Mouse (Mus musculus): ENCODE data around the gene Edaradd.

Gene Edaradd

DNA sequence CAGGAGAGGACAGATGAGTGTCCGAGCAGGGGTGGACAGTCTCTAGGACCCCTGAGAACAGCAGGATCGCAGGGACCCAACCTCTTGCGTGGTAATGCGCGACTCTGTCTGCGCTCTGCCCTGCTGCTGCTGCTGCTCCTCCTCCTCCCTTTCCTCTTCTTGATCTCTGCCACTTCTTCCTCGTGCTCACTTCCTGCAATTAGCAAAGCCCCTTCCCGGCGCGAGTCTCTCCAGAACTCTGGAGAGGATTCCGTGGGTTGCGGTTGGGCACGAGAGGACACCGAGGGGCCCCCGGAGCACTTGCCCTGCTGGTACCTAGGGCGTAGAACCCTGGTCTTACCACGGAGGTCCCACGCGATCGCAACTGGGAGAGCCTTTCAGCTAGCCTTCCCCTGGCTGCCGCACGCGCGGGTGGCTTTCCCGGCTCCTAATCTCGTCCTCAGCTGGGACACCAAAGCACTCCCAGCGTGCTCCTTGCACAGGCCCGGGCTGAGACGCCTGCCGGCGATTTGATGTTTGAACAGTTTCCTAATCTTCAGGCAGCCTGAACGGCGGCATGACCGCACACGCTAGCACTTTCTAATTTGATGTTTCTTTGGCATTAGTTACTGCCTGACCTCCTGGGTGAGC, at the start of gene Edaradd:
TSS of gene Edaradd (minus strand) at position 484 of the 630 bp plus-strand sequence.
- DNase-seq (ENCODE audit: low spot score), result peak; percentile 80

DNA sequence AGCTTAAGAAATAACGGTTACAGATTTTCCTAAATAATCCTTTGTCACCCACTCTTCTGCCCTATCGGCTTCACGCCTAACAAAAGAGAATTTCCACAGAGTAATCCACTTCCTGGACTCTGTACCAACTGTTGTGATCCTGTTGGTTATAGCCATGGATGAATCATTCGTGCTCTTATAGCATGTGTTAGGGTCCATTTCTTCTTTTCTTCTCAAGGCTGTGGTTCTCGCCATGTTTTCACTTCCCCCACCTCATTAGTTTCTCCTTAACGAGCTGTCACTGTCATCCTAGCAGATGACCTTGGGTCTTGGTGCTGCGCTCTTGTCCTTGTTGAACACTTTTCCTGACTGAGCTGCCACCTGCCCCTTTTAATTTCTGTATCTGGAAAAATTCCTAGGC, 49.5 kb upstream of the Edaradd start:
- DNase-seq (ENCODE audit: low spot score), result no peak

DNA sequence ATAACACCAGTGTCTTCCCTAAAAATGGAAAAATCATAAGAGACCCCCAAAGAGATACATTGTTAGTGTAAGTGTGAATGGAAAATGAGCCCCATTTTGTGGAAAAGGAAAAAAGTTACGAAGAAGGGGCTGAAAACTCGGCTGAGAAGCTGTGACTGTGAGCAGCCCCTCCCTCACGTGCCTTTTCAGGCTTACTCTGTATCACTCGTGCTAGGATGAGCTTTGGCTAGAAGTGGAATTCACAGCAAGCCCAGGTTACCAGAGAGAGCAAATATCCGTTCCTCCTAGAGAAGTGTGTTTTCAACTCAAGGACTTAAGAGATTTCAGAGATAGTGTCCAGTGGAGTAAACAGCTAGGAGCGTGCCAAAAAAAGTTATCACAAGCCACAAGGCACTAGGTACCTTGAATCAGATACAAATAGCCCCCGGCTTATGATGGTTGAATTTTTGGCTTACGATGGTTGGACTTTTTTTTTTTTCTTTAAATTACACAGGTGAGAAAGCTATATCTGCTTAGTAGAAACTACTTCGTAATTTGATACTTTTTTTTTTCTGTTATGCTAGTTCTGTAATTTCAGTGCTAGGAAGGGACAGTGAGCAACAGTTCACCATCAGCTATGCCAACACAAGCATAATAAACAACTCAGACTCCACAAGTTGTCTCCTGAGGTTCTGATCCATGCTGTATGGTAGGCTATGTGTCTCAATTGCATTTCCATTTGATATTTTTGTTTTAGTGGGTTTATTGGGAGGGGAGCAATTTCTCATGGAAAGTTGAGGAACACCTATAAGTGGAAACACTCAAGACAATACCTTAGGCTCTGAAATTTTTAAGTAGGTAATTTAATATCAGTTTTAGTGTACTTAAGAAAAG, 48.6 kb upstream of the Edaradd start:
- no peak for DNase-seq (ENCODE audit: low spot score)

DNA sequence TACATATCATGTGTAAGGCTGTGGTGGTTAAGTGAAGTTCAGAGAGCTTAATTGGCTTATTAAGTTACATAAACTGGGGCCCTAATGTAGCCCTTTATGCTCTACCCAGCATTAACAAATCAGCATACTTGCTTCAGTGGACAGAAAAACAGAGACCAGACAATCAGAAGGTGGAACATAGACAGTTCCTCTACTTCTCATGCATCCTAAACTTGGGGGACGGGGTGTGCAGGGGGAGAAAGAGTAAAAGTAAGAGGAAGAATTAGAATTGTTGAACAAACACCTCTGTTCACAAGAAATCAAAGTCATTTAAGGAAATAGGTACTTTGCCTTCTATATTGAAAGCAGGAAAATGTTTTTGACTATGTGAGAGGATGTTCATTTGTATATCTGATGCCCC, 47.7 kb upstream of the Edaradd start:
- DNase-seq (ENCODE audit: low spot score), result no peak

DNA sequence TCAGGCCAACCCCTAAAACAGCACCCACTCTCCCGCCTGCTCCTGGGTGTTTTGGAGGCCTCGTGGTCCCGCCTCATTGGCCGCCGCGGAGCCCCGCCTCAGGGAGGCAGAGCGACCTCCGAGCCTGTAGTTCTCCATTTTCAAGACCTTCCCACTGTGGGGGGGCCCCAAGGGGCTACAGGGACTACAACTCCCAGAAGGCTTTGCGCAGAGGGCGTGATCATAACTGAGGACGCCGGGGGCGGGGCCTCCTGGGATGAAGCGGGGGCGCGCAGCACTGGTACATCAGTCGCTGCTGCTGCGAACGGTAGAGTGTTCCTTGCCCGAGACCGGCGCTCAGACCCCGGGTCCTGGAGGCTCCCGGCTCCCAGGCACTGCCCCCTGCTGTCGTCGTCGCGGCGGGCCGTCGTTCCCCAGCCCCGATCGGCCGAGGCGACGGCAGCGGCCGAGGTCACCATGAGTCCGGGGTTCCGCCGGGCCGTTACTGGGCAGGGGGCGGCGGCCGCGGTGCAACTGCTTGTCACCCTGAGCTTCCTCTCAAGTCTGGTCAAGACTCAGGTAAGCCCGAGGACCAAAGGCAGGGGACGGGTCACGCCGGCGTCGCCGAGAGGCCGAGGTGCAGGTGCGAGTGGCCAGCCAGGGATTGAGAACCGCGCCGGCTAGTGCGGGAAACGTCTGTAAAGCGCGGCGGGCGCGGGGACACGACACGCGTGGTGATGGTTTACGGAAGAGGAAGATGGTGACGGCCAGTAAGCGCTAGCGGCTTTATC, 45.6 kb upstream of the Edaradd start, which contains the start of gene Ero1lb:
TSS of gene Ero1lb (plus strand) at position 254 of the 770 bp plus-strand sequence.
- peak; percentile 100 for DNase-seq (ENCODE audit: low spot score)

DNA sequence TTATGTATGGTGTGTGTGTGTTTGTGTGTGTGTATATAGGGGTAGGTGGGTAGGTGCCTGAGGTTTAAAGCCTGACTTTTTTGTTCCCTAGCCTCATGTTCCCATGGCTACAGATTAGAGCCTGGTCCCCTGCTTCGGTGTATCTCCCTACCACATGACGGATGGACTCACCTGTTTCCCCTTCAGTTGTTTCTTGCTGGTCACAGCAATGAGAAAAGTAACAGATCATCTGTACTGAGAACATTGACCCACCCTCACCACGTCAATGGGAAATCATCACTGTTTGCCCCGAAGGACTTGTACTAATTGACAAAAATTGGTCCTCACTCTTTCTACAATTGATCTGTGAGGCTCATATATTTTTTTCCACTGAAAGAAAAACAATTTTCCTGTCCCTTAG, 42.0 kb upstream of the Edaradd start:
- no peak for DNase-seq (ENCODE audit: low spot score)

DNA sequence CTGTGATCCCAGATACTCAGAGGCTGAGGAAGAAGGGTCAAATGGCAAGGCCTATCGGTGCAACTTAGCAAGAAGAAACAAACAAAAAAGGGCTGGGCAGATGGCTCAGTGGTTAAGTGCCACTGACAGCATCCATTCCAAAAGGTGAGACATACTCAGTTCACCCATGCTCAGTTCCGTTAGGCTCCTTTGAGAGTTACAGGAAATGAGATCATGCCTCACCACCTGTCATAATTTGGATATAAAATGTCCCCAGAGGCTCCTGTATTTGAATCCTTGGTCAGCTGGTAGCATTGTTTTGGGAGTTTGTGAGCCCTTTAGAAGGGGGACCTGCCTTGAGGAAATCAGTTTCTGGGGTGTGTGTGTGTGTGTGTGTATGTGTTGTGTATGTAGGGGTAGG, 41.5 kb upstream of the Edaradd start:
- DNase-seq (ENCODE audit: low spot score), result no peak

DNA sequence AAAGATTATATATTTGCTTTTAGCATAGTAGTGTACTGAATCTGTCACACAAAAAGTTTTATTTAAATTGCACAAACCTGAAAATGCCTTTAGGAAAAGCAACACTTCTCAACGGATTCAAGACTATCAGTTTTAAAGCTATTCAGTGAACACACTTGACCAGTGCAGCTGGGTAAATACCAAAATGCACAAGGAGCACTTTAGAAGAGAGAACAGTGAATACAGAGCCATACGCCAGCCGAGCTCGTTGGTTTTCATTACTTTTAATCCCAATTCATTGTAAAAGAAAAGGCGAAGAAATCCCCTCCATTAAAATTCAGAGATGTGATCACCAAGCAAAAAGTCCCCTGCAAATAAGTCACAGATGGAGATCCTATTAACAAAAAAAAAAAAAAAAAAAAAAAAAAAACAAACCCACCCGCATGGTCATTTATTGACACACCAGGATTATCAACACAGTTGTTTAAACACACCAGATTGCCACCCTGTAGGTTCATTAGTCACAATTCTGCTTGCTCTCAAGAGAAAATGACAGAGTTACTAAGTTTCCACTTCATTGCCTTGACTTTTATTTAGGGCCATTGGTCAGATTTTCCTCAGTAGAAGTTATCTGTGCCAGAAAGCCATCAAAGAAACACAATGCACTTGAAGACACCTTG, 39.4 kb upstream of the Edaradd start:
- DNase-seq (ENCODE audit: low spot score), result no peak

DNA sequence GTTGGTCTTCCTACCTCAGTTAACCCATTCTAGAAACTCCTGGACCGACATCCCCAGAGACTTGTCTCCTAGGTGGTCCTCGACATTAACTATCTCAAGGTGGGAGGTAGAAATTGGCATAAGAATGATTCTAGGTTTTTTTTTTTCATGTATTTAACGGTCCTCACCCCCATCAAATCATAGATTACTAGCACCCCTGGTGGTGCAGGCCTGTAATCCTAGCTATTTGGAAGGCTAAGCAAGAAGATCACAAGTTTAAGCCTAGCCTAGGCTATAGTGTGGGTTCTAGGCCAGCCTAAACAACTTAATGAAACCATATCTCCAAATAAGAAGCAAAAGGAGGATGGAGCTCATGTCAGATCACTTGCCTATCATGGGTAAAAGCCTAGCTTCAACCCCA, 38.8 kb upstream of the Edaradd start:
- no peak for DNase-seq (ENCODE audit: low spot score)

DNA sequence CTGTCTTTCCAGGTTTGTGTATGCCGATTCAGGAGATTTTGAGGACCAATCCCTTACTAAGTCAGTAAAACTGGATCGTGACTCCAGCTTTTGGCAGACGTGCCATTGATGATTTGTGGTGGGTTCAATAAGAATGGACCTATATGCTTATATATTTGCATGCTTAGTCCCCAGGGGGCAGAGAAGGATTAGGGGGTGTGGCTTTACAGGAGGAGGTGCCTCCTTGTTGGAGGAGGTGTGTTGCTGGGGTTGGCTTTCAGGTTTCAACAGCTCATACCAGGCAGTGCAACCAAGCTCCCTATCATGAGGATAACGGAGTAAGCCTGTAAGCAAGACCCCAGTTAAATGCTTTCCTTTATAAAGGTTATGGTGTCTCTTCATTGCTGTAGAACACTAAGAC, 34.0 kb upstream of the Edaradd start:
- no peak for DNase-seq (ENCODE audit: low spot score)

DNA sequence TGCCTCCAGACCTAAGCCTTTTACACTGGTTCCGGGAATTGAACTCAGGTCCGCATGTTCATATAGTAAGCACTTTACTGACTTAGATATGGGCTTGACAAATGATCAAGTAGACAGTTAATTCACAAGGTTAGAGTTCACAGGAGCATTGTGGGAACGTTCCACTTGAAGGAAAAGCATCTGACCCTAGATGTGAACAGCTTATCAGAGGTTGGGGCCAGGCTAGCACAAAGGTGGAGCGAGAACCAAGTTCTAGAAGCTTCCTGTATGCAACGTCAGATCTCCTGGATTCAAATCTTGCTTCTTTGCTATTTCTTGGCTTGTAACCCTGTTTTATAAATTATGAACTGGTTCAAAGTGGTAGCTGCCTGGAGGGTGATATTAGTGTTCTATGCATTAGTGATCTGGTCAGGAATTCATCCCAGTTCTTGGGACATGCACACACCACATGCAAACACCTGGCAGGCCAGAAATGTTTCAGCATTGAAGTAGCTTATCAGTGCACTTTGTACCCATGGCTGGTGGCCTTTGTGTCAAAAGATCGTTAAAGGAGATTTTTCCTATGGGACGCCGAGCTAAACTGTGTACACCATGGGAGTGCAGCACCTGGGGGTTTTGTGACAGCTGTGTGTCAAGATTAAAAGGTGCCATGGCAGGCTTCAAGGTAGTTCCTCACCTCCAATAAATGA, 23.8 kb upstream of the Edaradd start:
- DNase-seq (ENCODE audit: low spot score), result no peak

DNA sequence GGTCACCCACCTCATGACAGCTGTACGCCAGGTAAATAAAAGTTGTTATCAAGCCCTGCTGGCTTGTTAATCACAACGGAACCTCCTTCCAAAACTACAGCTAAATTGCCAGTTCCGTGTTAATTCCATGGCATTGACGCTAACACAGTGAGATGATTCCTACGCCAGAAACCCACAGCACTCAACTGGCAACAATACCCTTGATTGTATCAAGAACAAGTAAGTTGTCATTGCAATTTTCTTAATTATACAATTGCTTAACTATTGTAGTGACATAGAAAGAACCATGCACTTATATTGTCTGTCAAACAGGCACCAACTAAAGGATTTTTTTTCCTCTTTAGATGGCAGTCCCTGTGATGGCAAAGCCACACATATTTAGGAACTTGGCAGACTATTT, 23.0 kb upstream of the Edaradd start:
- no peak for DNase-seq (ENCODE audit: low spot score)

DNA sequence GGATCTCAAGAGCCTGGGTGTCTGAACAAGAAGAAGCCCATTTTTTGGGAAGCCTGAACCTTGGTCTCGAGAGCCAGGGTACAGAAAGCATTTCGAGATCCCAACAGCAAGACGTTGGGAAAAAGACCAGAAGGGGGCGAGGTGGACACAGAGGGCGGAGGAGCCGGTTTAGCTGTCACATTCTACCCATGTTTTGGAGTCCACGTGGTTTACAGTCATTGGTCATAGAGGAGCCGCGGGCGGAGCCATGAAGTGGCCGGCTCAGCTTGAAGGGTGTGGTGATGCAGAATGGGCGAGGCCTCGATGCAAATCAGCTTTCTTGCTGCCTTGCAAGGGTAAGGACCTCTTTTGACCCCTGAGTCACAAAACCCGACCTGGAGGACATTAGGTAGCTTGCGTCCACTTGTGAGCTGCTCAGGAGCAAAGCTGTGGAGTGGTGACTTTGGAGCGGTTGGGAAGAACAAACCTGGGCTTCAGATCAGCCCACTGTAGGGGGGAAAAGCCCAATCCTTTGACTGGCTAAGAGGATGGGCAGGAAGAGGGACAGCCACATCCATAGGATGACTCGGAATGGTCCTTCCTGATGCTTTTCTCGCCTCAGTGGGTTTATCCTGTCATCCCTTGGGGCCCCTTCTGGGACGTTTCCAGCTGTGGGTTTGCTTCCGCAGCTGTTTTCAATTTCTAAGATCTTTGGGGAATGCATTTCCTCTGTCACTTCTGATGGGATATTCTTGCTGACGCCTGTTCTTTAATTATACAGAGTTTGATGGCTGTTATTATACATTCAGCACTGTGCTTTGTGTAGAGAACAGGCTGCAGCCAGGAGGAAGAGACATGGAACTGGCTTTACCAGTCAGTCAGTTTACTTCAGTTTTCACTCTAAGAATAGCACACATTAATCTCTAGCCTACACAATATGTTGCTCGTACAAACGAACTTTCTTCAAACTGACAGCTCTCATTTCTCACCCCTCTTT, 22.1 kb upstream of the Edaradd start:
- peak; percentile 87 for DNase-seq (ENCODE audit: low spot score)

DNA sequence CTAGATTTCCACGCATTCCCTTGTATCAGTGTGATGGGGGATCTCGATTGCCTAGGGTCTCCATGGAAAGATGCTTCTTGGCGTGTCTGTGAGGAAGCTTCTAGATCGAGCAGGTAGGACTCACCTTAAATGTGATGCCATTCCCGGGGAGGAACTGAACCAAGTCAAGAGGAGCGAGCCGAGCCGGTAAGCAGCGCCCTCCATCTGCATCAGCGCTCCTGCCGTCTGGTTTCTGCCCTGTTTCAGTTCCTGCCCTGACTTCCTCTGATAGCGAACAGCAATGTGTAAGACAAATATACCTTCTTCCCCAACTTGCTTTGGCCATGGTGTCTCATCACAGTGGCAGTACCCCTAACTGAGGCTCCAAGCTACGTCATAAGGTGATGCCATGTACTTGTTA, 19.9 kb upstream of the Edaradd start:
- DNase-seq (ENCODE audit: low spot score), result no peak

DNA sequence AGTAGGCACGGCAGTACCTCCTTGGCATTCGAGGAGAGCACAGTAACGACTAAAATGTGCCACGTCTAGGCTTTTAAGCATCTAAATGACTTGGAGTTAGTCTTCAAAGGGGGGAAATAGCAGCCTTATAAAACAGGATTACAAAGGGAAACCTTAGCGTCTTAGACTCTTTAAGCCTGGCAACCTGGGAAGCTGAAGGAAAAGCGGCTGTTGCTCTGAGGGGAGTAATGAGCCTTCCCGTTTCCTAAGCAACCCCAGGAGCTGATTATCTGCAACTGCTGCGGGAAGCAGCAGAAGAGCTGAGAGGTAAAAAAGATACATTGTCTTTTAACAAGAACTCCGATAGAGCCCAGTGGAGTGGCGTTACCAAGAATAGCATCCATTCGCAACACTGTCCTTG, 19.5 kb upstream of the Edaradd start:
- DNase-seq (ENCODE audit: low spot score), result no peak

DNA sequence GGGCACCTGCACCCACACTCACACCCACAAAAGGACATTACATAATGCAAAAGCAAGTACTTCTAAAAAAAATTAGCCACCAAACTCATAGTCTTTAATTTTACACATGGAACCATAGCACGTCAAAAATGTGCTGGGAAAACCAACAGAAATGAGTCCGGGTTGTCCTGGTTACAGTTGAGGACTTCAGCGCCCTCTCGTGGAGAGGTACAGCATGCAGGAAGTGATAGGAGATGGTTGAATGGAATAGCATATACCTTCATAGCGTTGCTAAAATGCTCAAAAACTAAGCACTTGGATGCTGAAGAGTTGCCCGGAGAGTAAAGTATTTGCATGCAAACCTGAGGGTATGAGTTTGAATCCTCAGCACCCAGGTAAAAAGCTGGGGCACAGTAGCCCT, 17.7 kb upstream of the Edaradd start:
- DNase-seq (ENCODE audit: low spot score), result peak; percentile 27

DNA sequence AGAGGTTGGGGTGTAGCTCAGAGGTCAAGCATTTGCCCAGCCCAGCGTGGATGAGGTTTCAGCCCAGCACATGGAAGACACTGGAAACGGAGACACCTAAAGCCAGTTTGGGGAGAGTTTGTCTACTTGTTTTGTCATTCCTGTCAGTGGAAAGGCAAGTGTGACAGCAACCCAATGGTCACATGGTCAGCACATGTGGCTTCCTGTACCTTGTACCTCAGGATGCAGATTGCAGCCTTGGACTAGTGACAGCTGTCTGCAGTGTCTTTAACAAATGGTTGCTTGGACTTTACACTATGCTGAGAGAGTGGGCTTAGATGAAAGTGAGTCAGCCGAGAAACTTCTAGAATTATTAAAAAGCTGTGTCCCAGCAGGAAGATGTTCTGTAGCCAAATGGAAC, 14.4 kb upstream of the Edaradd start:
- DNase-seq (ENCODE audit: low spot score), result no peak

DNA sequence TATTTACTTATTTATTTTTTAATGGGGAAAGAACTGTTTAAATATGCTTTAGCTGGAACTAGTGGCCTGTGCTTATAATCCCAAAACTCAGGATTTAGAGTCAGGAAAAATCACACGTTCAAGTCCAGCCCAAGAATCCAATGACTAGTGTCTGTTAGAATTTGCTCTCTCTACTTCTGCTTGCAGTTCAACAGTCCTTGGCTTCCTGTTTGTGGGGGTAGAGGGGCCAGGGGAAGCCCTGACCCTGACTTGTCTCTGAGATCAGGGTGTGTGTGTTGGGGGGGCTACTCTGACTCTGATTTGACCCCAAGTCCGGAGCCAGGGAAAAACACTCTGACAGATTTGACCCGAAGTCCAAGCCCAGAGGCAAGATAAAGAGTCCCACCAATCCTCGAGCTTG, 5.4 kb upstream of the Edaradd start:
- DNase-seq (ENCODE audit: low spot score), result no peak

DNA sequence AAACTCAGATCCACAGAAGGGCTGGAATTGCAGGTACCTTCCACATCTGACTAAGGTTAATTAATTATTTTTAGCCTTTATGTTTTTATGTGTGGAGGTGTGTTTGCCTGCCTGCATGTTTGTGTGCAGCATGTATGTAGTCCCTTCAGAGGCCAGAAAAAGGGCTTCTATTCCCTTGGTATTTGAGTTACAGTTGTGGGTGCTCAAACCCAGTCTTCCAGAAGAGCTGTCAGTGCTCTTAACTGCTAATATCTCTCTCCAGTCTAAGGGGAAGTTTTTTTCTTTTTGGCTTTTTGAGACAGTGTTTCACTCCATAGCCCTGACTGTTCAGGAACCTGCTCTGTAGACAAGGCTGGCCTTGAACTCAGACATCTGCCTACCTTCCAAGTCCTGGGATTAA, 2.1 kb upstream of the Edaradd start:
- DNase-seq (ENCODE audit: low spot score), result no peak

DNA sequence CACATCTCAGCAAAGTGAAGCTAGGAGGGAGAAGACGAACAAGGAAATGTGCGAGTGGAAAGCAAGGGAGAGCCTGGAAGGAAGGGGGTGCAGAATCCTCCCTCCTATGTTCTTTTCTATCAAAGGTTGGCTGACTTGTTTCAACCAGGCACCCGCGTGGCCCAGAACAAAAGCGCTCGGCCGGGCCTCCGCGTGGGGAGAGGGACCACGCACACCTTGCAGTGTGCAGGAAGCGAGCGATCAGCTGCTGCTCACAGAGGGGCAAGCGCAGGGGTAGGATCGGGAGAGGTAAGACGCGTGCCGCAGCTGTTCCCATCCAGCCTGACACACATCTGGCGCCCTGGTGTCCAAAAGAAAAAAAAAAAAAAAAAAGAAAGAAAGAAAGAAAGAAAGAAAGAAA, 867 bp downstream of the Edaradd start:
- DNase-seq (ENCODE audit: low spot score), result peak; percentile 30

Measured in embryo, embryonic 10.5 days (tissue).